Mouse (Mus musculus): ENCODE data around the gene Zmynd8. TPM values are rescaled to one million over a fixed set of nuclear protein-coding genes. Genes with fewer than 3 reads are reported as not detected.

The Zmynd8 gene
- polyA plus RNA-seq, 1 experiment from 2014 or later, result 52.9 TPM

GRCm38 (mm10) chr2:165855641-165856301 lies 43.0 kb downstream of the Zmynd8 start:
- ATAC-seq (ENCODE audit: low FRiP score) (no peak), DNase-seq (ENCODE audit: low spot score) (no peak)
- 72% methylated on average over 6 of the region's 6 CpGs for WGBS
- H3K4me3 ChIP-seq (ENCODE audit: low read depth, low read length), result no peak overlapping the region
- no peak overlapping the region for H3K9ac ChIP-seq (ENCODE audit: low read depth, low read length)
- H3K4me1 ChIP-seq (replicated peaks; ENCODE audit: control insufficient read depth, insufficient read depth, low read length), result peaks cover 27% of the 10 kb centered on the region
- no peak overlapping the region for H3K4me2 ChIP-seq (replicated peaks; ENCODE audit: low read depth, low read length)
- no peak overlapping the region for H3K27ac ChIP-seq (ENCODE audit: low read depth, low read length)
- H3K9me3 ChIP-seq (ENCODE audit: control insufficient read depth, low read length), result no peaks in the 10 kb centered on the region
- H3K27me3 ChIP-seq (ENCODE audit: control insufficient read depth, insufficient read depth, low read length), result no peaks in the 10 kb centered on the region
- no peaks in the 10 kb centered on the region for H3K36me3 ChIP-seq (ENCODE audit: control insufficient read depth, insufficient read depth, low read length)

GRCm38 (mm10) chr2:165854207-165854968 lies 44.4 kb downstream of the Zmynd8 start:
- Histone ChIP-seq H3K4me3 (ENCODE audit: low read depth, low read length) (no peak overlapping the region), H3K36me3 (ENCODE audit: control insufficient read depth, insufficient read depth, low read length) (no peaks in the 10 kb centered on the region), H3K4me1 (replicated peaks; ENCODE audit: control insufficient read depth, insufficient read depth, low read length) (peaks cover 22% of the 10 kb centered on the region), H3K9ac (ENCODE audit: low read depth, low read length) (no peak overlapping the region), H3K27ac (ENCODE audit: low read depth, low read length) (peak overlapping the region; percentile 42; the same call in 1 of the 2 replicates), H3K9me3 (ENCODE audit: control insufficient read depth, low read length) (no peaks in the 10 kb centered on the region), H3K27me3 (ENCODE audit: control insufficient read depth, insufficient read depth, low read length) (no peaks in the 10 kb centered on the region), H3K4me2 (replicated peaks; ENCODE audit: low read depth, low read length) (no peak overlapping the region)
- WGBS, result 62% methylated on average over 16 of the region's 16 CpGs
- ATAC-seq (ENCODE audit: low FRiP score) (no peak), DNase-seq (ENCODE audit: low spot score) (no peak)

- peaks cover 13% of the 10 kb centered on the region for H3K4me1 ChIP-seq (replicated peaks; ENCODE audit: control insufficient read depth, insufficient read depth, low read length)
- H3K4me3 ChIP-seq (ENCODE audit: low read depth, low read length), result no peak overlapping the region
- no peaks in the 10 kb centered on the region for H3K9me3 ChIP-seq (ENCODE audit: control insufficient read depth, low read length)
- no peaks in the 10 kb centered on the region for H3K27me3 ChIP-seq (ENCODE audit: control insufficient read depth, insufficient read depth, low read length)
- ATAC-seq (ENCODE audit: low FRiP score), result no peak
- no peaks in the 10 kb centered on the region for H3K36me3 ChIP-seq (ENCODE audit: control insufficient read depth, insufficient read depth, low read length)
- no peak overlapping the region for H3K27ac ChIP-seq (ENCODE audit: low read depth, low read length)
- H3K9ac ChIP-seq (ENCODE audit: low read depth, low read length), result no peak overlapping the region
- WGBS, result 85% methylated on average over 9 of the region's 9 CpGs
- no peak overlapping the region for H3K4me2 ChIP-seq (replicated peaks; ENCODE audit: low read depth, low read length)
- no peak for DNase-seq (ENCODE audit: low spot score)
These were observed 45.8 kb downstream of the Zmynd8 start for GRCm38 (mm10) chr2:165852896-165853633.

- Histone ChIP-seq H3K4me3 (ENCODE audit: low read depth, low read length) (no peak overlapping the region), H3K36me3 (ENCODE audit: control insufficient read depth, insufficient read depth, low read length) (no peaks in the 10 kb centered on the region), H3K4me1 (replicated peaks; ENCODE audit: control insufficient read depth, insufficient read depth, low read length) (peaks cover 6% of the 10 kb centered on the region), H3K27me3 (ENCODE audit: control insufficient read depth, insufficient read depth, low read length) (no peaks in the 10 kb centered on the region), H3K4me2 (replicated peaks; ENCODE audit: low read depth, low read length) (no peak overlapping the region), H3K27ac (ENCODE audit: low read depth, low read length) (no peak overlapping the region), H3K9ac (ENCODE audit: low read depth, low read length) (no peak overlapping the region), H3K9me3 (ENCODE audit: control insufficient read depth, low read length) (no peaks in the 10 kb centered on the region)
- DNase-seq (ENCODE audit: low spot score), result no peak
- 89% methylated on average over 11 of the region's 11 CpGs for WGBS
- ATAC-seq (ENCODE audit: low FRiP score), result no peak
These were observed 46.4 kb downstream of the Zmynd8 start for GRCm38 (mm10) chr2:165852453-165852852.

GRCm38 (mm10) chr2:165851811-165852415 lies 46.9 kb downstream of the Zmynd8 start:
- no peak overlapping the region for H3K9ac ChIP-seq (ENCODE audit: low read depth, low read length)
- H3K4me1 ChIP-seq (replicated peaks; ENCODE audit: control insufficient read depth, insufficient read depth, low read length), result peaks cover 3% of the 10 kb centered on the region
- no peak for DNase-seq (ENCODE audit: low spot score)
- H3K36me3 ChIP-seq (ENCODE audit: control insufficient read depth, insufficient read depth, low read length), result no peaks in the 10 kb centered on the region
- H3K27me3 ChIP-seq (ENCODE audit: control insufficient read depth, insufficient read depth, low read length), result no peaks in the 10 kb centered on the region
- no peaks in the 10 kb centered on the region for H3K9me3 ChIP-seq (ENCODE audit: control insufficient read depth, low read length)
- WGBS, result 95% methylated on average over 13 of the region's 13 CpGs
- ATAC-seq (ENCODE audit: low FRiP score), result no peak
- no peak overlapping the region for H3K4me3 ChIP-seq (ENCODE audit: low read depth, low read length)
- no peak overlapping the region for H3K4me2 ChIP-seq (replicated peaks; ENCODE audit: low read depth, low read length)
- H3K27ac ChIP-seq (ENCODE audit: low read depth, low read length), result no peak overlapping the region

- Histone ChIP-seq H3K9ac (ENCODE audit: low read depth, low read length) (no peak overlapping the region), H3K27ac (ENCODE audit: low read depth, low read length) (no peak overlapping the region), H3K36me3 (ENCODE audit: control insufficient read depth, insufficient read depth, low read length) (no peaks in the 10 kb centered on the region), H3K4me1 (replicated peaks; ENCODE audit: control insufficient read depth, insufficient read depth, low read length) (peaks cover under 1% of the 10 kb centered on the region), H3K27me3 (ENCODE audit: control insufficient read depth, insufficient read depth, low read length) (no peaks in the 10 kb centered on the region), H3K4me2 (replicated peaks; ENCODE audit: low read depth, low read length) (no peak overlapping the region), H3K9me3 (ENCODE audit: control insufficient read depth, low read length) (no peaks in the 10 kb centered on the region), H3K4me3 (ENCODE audit: low read depth, low read length) (no peak overlapping the region)
- DNase-seq (ENCODE audit: low spot score) (no peak), ATAC-seq (ENCODE audit: low FRiP score) (no peak)
- WGBS, result 92% methylated on average over 6 of the region's 6 CpGs
These were observed 48.0 kb downstream of the Zmynd8 start for GRCm38 (mm10) chr2:165850826-165851225.

- Histone ChIP-seq H3K9ac (ENCODE audit: low read depth, low read length) (no peak overlapping the region), H3K27me3 (ENCODE audit: control insufficient read depth, insufficient read depth, low read length) (no peaks in the 10 kb centered on the region), H3K9me3 (ENCODE audit: control insufficient read depth, low read length) (no peaks in the 10 kb centered on the region), H3K4me2 (replicated peaks; ENCODE audit: low read depth, low read length) (no peak overlapping the region), H3K36me3 (ENCODE audit: control insufficient read depth, insufficient read depth, low read length) (no peaks in the 10 kb centered on the region; the same call in 1 of the 2 replicates), H3K4me3 (ENCODE audit: low read depth, low read length) (no peak overlapping the region), H3K27ac (ENCODE audit: low read depth, low read length) (peak overlapping the region; percentile 2; the same call in 1 of the 2 replicates), H3K4me1 (replicated peaks; ENCODE audit: control insufficient read depth, insufficient read depth, low read length) (no peaks in the 10 kb centered on the region; the same call in 1 of the 2 replicates)
- WGBS, result 62% methylated on average over 5 of the region's 5 CpGs
- DNase-seq (ENCODE audit: low spot score), result no peak
- no peak for ATAC-seq (ENCODE audit: low FRiP score)
These were observed 49.7 kb downstream of the Zmynd8 start for GRCm38 (mm10) chr2:165849129-165849528.

GRCm38 (mm10) chr2:165846787-165847186 lies 52.0 kb downstream of the Zmynd8 start:
- Histone ChIP-seq H3K4me1 (replicated peaks; ENCODE audit: control insufficient read depth, insufficient read depth, low read length) (no peaks in the 10 kb centered on the region; the same call in 1 of the 2 replicates), H3K9me3 (ENCODE audit: control insufficient read depth, low read length) (no peaks in the 10 kb centered on the region), H3K27me3 (ENCODE audit: control insufficient read depth, insufficient read depth, low read length) (no peaks in the 10 kb centered on the region), H3K9ac (ENCODE audit: low read depth, low read length) (no peak overlapping the region), H3K4me2 (replicated peaks; ENCODE audit: low read depth, low read length) (no peak overlapping the region), H3K27ac (ENCODE audit: low read depth, low read length) (no peak overlapping the region), H3K36me3 (ENCODE audit: control insufficient read depth, insufficient read depth, low read length) (peaks cover 8% of the 10 kb centered on the region), H3K4me3 (ENCODE audit: low read depth, low read length) (no peak overlapping the region)
- ATAC-seq (ENCODE audit: low FRiP score), result no peak
- 89% methylated on average over 8 of the region's 8 CpGs for WGBS
- no peak for DNase-seq (ENCODE audit: low spot score)
